Mouse (Mus musculus) thymus, adult 2 months (tissue): Measurements from ENCODE around the gene Kank1.

Source experiments
- CTCF ChIP-seq: fragments of 200-500 bp; IDR thresholded peaks from 2 replicates; pipeline ENCODE4 v1.5.1; 2012; ENCODE audit warnings: mild to moderate bottlenecking, control low read depth, low read length, moderate library complexity, borderline replicate concordance; ENCODE audit not compliant: control insufficient read depth, poor library complexity, insufficient read depth; ENCODE audit errors: extremely low read depth
- POLR2A ChIP-seq: fragments of 200-500 bp; IDR thresholded peaks from 2 replicates; pipeline ENCODE4 v1.6.1; 2012; ENCODE audit warnings: mild to moderate bottlenecking, low read length, control low read depth, moderate library complexity; ENCODE audit not compliant: control insufficient read depth, poor library complexity, insufficient read depth; ENCODE audit errors: extremely low read depth

GRCm38 (mm10) chr19:25273179-25273578, 36.4 kb downstream of the Kank1 start:
- no peak for TF ChIP-seq POLR2A
- TF ChIP-seq CTCF, result no peak
